Mouse (Mus musculus) spleen, embryonic (tissue): ENCODE measurements around the gene C1qb.

Experiments
- CTCF ChIA-PET: fragments of 350-600 bp; sonication (Branson Sonifier 250); formaldehyde crosslinking; loops from one replicate; lab custom pipeline; 2022; lab: Charles Lee

Gene C1qb

DNA sequence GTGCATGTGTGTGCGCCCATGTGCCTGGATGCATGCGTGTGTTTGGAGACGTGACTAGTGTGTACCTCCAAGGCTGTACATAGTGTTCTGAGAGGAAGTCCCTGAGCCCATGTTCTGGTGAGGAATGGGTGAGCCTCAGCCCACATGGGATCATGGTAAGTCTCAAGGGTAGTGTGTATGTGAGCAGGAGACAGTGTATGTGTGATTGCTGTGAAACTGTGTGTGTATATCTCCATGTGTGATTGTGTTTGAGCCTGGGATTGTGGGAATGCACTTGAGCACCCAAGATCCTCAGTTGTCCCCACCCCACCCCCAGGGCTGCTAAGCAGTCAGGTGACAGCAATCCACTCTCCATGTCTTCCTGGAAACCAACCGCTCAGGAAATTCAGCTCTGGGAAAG, 8.8 kb upstream of the C1qb start:
- CTCF ChIA-PET: no interaction called here

DNA sequence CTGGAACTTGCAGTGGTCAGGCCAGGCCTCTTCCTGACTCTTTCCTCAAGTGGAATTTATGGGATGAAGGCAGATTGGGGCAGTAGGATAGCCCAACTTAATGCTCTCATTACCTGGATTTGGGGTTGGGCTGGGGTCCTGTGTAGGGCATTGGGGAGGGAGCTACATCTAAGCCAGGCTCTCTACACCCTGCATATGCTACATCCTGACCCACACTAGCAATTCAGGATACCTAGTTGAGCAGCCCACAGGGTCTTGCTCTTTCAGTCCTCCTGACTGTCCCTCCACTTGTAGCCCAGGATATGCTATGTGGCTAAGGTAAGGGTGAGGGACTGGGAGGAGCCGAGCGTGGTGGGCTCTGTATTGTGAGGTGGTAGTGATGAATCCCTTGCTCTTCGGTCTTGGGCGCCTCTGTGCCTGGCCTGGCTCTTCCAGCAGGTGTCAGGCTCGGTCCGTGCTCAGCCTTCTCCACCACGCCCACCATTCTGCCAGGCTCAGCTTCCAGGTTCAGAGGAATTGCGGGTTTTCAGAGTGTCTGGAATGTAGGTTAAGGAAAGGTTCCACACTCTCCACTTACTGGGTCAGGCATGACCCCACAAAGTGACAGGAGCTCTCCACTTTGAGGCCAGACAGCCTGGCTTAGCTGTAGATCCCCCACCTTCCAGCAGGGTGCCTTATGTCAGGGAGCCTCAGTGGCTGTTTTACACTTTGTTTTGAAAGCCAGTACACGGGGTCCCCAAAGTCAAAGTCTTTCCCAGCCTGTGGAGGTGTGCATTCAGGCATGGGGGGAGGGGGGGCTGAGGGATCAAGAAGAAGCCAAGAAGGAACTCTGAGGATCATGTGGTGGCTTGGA, 7.9 kb upstream of the C1qb start:
- CTCF ChIA-PET: no interaction called here

DNA sequence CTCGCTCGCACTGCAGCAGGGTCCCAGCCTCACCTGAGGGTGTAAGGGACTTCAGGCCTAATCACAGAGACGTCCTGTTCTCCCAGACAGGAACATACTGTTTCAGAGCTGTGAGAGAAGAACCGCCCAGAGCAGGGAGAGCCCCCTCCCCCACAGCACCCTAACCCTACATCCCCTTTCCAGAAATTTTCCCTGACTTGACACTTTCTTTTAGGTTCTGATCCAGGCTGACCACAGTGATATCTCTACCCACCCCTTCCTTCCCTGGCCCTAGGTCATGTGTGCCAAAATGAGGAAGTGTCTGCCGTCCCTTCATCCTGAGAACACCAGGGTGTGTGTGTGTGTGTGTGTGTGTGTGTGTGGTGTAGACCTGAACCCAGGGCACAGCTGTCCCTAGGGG, 6.8 kb upstream of the C1qb start, which contains the start of gene C1qc:
Gene C1qc (minus strand): TSS at position 255 of the 400 bp plus-strand sequence.
- CTCF ChIA-PET: no interaction called here

DNA sequence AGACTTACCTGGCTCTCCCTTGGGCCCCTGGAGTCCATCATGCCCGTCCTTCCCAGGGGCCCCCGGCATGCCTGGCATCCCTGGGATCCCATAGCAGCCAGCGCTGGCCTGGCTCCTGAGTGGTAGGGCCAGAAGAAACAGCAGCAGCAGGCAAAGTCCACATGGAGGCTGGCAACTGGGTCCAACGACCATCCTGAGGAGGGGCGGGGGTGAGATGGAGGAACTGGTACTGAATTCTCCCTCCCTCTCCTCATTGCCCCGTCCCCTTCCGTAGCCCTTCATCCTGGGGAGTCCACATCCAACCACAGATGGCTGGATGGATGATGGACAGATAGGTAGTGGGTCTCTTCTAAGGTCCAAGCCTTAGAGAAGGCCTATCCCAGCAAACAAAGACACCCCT, 6.4 kb upstream of the C1qb start:
- CTCF ChIA-PET: no interaction called here

DNA sequence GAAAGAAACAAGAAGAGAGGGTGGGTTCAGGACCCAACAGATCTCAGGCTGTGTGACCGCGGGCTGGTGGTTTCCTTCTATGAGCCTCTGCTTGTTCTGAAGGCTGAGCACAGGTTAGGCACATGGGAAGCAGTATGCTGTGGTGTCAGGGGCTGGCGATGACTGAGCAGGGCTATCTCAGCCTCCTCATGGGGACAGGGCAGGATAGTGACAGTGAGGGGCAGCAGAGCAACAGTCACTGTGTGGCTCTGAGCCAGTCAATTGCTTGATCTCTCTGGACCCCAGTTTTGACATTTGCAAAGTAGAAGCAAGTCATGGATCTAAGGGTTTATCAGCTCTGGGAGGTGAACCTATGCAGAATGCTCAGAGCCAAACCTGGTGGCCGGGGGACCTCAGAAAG, 5.1 kb upstream of the C1qb start:
- CTCF ChIA-PET: no interaction called here

DNA sequence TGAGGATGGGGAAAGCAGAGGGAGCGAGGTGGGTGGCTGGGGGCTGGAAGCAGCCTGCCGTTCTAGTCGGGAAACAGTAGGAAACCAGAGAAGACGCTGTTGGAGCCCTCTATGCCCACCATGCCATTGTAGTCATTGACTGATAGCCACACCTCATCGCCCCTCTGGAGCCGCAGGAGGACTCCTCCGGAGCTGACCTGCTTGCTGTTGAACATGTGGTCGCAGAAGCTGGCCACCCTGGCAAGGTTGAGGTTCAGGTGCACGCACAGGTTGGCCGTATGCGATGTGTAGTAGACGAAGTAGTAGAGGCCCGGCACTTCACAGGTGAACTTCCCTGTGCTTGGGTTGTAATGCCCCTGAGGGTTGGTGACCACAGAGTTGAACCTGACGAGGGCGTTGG, 4.0 kb upstream of the C1qb start:
- CTCF ChIA-PET: no interaction called here

DNA sequence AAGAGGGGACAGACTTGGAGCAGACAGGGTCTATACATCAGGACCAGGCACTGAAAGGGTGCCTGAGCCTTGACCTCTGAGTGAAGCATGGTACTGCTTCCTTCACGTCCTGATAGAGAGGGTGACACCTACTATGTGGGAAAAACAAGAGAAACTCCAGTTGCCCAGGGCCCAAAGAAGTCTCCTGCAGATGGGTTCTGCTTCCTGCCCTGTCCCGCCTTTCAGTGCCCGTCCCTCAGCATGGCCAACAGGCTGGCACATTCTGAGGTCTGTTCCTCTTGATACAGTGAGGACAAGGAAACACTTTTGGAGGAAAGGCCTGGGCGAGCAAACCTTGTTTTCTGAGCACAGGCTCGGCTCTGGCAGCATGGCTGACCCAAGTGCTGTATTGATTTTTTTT, 1.7 kb upstream of the C1qb start:
- CTCF ChIA-PET: no interaction called here

DNA sequence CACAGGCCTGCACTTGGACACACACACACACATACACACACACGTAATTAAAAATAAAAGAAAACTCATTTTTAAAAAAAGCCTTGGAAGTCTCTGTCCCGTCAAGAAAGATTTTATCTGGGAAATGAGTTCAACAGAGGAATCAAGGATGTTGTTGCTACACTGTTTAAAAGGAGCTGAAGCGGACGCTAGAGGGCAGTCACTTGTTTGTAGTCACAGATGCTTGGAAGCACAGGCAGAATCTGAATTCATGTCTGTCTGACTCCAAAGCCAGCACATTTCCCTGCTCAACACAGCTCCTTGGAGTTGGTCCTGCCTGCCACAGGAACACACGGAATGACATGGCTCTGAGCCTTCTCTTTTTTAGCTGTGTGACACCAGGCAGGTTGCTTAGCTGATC, 7.4 kb downstream of the C1qb start:
- CTCF ChIA-PET: no interaction called here

DNA sequence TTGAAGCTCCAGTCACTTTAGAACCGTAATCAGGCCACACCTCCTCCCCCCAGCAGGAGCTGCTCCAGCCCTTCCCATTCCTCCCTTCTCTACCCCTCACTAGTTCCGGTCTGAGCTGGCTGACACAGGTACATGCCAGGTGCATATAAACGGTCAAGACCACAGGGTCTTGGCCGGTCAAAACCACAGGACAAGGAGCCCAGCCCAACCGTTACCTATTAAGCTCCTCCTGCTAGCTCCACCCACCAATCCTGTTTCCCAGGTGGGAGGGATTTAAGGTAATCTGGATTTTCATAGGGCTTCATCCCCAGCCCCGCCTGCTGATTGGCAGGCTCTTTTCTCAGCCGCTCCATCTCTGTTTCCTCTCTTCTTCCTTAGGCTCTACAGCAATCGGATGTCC, 7.8 kb downstream of the C1qb start:
- CTCF ChIA-PET: no interaction called here

DNA sequence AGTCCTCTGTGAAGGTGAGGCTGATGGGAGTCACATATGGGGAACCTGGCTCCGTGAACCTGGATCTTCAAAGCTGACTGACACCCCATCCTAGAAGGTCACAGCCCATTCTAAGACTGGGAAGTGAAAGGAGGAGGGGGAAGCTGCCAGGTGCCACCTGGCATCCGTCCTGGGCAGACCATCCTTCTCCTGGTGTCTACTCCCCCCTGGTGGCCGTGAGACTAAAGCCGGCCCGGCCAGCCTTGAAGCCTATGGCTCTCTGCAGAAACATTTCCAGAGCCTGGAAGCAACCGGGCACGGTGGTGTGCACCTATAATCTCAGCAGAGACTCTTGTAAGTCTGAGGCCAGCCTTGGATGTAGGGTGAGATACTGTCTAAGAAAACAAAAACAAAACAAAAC, 9.0 kb downstream of the C1qb start:
- CTCF ChIA-PET: no interaction called here

DNA sequence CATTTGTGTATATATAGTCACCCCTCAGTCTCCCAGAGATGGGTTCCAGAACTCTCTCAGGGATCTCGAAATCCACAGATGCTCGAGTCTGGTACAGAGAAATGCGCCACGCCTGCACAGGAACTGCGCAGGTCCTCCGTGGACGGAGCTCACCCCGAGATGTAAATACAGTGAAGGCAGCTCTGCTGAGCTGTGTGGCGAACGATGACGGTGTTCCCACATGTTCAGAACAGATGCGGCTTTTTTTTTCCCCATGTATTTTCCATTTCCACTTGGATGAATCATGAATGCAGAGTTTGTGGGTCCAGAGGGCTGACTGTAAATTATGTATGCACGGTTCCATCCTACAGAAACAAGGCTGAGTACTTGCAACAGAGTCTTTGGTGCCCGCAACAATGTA, 11.0 kb downstream of the C1qb start:
- CTCF ChIA-PET: no interaction called here

DNA sequence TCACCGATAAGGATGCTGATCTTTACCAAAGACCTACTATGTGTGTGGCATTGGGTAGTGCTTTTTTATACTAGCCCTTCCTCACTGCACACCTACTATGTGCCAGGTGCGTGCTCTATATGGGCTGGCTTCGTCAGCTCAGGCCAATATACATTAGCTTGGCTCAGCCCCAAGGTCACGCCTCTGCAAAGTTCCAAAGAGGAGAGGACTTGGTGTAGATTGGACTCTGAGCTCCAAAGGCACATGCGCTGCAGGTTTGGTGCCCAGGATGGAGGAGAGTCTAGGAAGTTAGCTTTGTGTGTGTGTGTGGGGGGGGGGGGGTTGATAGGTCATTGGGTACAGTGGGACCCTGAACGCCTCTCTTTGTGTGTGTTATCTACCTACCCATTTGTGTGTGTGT, 17.6 kb downstream of the C1qb start:
- CTCF ChIA-PET: interaction anchor here (0.6 kb wide), 1 partner anchor 1066 kb away, joined by 3 read pairs; no protein-coding TSS in a partner anchor

DNA sequence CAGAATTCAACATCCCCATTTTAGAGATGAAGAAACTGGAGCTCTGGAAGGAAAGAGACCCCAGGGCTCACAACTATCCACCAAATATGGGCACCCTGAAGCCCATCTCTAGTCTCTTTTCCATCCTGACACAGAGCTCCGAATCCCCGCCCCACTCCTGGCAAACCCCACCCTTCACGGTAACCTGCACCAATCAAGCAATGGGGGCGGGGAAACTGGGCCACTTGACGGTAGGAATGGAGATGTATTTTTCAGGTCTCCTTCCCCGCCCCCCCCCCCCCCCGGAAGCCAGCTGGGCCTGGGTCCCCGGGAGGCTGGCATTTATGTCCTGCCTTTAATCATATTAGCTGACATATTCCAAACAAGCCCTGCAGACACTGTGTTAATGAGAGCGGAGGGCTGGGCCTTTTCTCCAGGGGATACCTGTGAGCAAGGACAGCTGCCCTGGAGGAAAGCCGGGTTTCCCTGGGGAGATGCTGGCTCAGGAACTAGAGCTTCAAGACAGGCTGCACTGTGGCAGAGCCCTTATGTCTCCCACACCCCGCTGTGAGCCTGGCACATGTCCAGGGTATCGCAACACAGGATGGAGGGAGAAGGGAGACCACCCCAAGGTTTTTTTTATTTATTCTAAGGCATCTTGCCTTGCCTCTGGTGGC, 18.2 kb downstream of the C1qb start:
- CTCF ChIA-PET: interaction anchor here (0.6 kb wide), 1 partner anchor 1065 kb away, joined by 3 read pairs; no protein-coding TSS in a partner anchor

DNA sequence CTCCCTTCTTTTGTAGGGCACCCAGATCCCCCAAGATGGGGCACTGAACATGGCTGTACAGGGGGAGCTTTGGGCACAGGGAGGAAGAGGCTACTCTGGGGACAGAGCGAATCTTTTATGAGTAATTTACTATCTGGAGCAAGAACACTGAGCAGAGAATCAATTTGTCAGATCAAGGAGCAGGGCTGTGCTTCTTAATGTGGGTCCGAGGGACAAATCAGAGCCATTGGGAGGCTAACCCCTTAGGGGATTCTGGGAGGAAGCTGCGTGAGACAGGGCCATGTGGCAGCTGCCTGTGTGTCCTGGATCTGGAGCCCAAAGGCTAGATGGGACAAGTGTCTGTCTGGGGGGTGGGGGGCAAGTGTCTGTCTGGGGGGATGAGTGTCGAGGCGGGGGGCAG, 20.5 kb downstream of the C1qb start:
- CTCF ChIA-PET: no interaction called here

DNA sequence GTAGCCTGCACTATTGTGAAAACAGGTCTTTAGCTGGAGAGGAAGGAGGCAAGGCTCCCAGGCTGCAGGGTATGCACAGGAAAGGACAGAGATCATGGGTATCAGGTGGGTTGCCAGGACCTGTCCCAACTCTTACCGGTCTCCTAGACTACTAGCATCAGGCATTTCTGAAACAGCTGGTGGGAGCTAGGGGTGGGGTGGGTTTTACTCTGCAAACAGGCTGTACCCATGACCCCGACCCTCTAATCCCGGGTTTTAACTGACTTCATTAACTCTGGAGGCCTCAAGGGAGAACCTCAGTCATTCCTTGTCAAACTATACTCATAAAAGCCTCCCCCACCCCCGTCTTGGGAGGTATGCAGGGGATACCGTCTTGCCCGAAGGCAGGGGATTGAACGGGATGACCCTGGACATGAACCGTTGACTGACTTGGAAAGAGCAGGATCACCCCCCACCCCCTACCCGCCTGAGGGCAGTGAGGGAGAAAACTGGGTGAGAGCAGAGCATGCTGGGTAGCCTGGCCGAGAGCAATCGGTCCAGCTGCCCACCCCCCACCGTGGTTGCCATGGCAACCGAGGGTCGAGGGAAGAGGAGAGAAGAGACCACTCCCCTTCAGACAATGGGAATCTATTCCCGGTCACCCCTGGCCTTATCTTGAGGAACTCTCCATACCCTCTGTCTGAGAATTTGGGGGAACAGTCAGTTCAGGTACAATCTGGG, 21.1 kb downstream of the C1qb start:
- CTCF ChIA-PET: no interaction called here

DNA sequence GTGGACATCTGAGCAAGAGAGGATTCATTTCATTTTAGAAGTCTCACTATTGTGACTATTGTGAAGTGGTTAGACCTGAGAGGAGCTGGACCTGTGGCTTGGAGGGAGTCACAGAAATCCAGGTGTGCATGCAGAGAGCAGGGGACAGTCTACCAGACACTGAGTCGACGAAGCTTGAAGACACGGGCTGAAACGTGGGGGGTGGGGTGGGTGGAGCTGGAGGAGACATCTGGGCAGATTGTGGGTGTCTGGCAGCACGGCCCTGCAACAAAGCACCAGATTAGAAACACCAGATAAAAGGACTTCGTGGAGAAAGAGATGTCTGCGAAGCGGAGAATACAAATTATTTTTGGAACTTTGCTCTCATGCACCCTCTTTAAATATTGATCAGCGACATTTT, 22.5 kb downstream of the C1qb start:
- CTCF ChIA-PET: no interaction called here

DNA sequence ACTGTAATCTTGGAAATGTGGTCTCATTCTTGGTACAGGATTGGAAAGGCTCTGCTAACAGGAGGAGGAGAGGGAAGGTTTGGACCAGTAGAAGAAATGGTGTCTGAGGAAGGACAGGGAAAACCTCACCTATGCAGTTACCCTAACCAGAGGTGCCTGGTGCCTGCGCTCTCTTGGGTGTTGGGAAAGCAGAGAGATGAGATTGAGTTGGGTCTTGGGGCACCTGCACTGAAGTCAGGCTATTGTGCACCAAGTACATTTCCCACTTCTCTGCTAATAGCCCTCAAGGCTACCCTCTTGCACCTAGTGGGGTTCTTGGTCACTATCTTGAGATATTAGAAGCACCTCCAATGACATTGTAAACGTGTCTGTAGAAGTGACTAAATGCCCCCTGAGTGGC, 23.6 kb downstream of the C1qb start:
- CTCF ChIA-PET: no interaction called here

DNA sequence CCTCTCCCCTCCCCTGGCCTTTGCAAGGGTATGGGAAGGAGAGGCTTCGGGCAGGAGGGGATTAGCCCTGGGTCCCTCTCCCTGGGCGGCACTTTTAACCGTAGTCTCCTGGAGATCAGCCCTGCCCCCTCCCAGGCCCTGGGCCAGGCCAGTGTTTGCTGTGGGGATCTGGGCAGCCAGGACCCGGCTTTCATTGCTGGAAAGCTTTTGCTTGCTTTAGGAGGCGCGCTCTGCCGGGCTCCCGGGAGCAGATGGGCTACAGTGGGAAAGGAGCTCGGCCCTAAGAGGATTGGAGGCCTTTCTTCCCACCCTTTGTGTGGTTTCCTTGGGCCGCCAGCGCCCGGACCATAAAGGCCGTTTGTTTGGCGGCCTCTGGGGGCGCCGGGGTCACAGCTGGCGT, 24.2 kb downstream of the C1qb start:
- CTCF ChIA-PET: no interaction called here

DNA sequence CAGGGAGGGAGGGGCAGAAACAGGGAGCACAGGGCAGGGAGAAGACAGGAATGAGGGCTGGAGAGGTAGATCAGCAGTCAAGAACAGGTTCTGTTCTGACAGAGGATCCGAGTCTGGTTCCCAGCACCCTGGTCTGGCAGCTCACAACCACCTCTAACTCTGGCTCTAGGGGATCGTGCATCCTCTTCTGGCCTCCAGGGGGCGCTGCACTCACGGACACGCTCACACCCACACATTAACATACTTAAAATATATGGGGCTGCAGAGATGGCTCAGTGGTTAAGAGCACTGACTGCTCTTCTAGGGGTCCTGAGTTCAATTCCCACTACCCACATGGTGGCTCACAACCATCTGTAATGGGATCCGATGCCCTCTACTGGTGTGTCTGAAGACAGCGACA, 26.0 kb downstream of the C1qb start:
- CTCF ChIA-PET: no interaction called here

DNA sequence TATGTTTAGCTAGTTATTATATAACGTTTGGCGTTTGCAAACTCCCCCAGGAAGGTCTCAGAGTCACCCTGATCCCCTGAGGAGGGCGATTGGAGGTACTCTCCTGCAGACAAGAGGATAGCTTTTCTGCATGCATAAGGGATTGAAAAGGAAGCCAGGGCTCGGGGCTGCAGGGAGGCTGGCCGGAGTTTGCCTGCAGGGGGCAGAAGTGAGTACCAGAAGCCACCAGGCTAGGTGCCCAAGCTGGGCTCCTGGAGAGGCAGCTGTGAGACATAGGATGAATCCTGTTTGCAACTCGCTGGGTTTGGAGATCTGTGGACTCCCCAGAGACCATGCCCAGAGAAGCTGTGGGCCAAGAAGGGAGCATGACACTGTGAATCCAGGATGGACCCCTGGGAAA, 30.9 kb downstream of the C1qb start:
- CTCF ChIA-PET: no interaction called here

DNA sequence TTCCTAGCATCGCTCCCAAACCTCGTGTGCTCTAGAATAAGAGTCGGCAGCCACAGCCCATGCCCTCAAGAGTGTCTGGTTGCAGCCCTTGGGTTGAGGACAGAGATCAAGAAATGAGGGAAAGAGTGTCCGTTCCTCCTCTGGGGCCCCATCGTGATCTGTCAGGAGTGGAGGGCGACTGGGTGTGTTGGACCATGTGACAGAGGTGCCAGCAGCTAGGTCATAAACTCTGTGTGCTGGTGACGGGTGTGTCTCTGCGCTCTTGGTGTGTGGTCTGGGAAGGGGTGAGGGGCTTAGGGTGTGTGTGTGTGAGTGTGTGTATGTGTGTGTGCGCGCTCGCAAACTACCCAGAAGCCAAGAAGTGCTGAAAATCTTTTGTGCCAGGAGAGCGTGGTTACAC, 33.0 kb downstream of the C1qb start:
- CTCF ChIA-PET: no interaction called here

DNA sequence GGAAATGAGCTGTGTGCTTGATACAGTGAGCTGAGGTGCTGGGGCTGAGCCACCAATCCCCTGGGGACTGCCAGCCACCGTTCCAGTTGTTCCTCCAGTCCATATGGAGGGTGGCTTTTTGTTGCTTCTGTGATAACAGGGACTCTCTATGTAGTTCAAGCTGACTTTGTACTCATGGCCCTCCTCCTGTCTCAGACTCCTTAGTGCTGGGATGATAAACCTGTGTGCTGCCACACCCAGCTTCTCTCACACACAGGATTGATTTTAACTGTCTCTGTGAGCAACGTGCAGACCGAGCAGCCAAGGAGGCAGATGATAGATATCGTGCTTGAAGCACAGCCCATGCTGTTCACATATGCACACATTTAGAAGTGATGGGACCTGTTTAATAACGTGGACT, 33.9 kb downstream of the C1qb start:
- CTCF ChIA-PET: no interaction called here

DNA sequence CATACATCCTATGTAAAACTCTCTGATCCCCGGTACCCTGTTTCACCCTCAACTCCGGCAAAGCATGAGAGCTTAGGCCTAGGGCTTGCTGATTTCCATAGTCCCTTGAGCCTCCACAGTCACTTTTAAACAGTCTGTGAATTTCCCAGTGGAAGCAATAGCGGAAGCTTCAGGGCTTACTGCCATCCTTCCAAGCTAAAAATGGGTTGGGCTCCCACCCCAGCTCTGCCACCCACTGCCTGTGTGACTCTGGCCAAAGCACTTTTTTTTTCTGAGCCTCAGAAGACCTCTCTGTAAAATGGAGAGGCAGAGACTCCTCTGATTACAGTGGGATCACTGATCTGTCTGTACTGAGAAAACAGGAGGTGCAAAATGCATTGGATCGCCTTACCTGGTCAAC, 37.4 kb downstream of the C1qb start:
- CTCF ChIA-PET: no interaction called here
